Mouse (Mus musculus): ENCODE results near the gene Nf2.
"Not testable (repeated sequence)": the region's sequence is repeated elsewhere in the genome, so short reads cannot be mapped to it uniquely, and the experiment has no call there.

Gene Nf2

GRCm38 (mm10) chr11:4837342-4837741, 12.0 kb downstream of the Nf2 start:
- DNase-seq (ENCODE audit: low spot score) = no peak

GRCm38 (mm10) chr11:4836755-4837154, 12.6 kb downstream of the Nf2 start:
- DNase-seq (ENCODE audit: low spot score) = peak; percentile 81

- no peak for DNase-seq (ENCODE audit: low spot score)
Observed at GRCm38 (mm10) chr11:4835436-4835835, 13.9 kb downstream of the Nf2 start.

GRCm38 (mm10) chr11:4833295-4833939, 15.9 kb downstream of the Nf2 start:
- DNase-seq (ENCODE audit: low spot score) = no peak

- DNase-seq (ENCODE audit: low spot score) = no peak
Observed at GRCm38 (mm10) chr11:4831066-4831465, 18.3 kb downstream of the Nf2 start.

DNA sequence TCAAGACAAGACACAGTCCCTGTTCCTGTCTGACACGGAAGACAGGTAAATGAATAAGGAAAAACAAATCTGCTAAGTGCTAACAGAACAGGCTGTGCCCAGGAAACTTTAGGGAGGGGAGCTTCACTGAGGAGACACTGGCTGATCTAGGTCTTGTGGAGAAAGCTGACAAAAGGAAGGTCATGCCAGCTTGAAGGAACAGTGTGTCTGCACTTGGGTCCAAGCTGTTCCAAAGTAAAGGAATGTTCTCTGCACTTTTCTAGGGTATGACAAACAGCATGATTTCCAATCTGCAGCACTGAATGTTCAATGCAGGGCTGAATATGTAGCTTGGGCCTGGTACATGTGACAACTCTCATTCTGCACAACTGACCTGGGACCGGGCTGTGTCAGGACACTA, 21.4 kb downstream of the Nf2 start:
- no peak for DNase-seq (ENCODE audit: low spot score)

- DNase-seq (ENCODE audit: low spot score) = no peak
Observed at GRCm38 (mm10) chr11:4827340-4827739, 22.0 kb downstream of the Nf2 start.

GRCm38 (mm10) chr11:4826152-4826778, 23.1 kb downstream of the Nf2 start:
- no peak for DNase-seq (ENCODE audit: low spot score)

DNA sequence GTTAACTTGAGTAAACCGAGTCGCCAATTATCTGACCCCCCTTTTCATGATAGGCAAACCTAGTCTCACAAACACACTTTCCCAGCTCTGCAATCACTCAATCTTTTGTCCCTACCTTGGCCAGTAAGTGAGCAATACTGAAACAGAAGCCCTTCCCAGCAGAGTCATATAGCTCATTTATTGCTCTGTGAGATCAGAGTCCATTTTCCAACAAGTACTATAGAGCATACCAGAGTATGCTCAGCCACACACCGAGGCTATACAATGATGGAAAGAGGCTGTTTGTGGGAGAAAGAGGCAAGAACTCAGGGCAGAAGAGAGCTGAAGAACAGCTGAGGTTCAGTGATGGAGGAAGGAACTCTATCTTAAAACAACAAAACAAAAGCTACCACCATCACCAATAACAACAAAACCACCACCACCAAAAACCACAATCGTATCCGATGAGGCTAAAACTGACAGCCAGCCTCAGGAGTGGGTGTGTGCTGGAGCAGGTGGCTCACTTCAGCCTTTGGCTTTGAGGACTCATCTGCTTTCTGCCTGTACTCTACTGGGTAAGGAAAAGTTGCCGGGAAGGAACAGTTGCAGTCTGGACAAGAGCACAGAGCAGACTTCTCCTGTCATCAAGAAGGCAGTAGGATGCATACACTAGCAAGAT, 25.6 kb downstream of the Nf2 start:
- DNase-seq (ENCODE audit: low spot score) = no peak

DNA sequence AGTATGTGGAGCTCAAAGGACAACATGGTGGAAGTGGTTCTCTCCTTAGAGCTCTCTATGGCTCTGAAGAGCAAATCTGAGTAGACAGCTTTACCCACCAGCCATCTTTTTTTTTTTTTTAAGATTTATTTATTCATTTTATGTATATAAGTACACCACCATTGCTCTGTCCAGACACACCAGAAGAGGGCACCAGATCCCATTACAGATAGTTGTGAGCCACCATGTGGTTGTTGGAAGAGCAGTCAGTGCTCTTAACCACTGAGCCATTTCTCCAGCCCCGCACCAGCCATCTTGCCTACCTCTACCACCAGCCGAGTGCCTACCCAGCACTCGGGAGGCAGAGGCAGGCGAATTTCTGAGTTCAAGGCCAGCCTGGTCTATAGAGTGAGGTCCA, 26.9 kb downstream of the Nf2 start:
- DNase-seq (ENCODE audit: low spot score) = peak; percentile 28

DNA sequence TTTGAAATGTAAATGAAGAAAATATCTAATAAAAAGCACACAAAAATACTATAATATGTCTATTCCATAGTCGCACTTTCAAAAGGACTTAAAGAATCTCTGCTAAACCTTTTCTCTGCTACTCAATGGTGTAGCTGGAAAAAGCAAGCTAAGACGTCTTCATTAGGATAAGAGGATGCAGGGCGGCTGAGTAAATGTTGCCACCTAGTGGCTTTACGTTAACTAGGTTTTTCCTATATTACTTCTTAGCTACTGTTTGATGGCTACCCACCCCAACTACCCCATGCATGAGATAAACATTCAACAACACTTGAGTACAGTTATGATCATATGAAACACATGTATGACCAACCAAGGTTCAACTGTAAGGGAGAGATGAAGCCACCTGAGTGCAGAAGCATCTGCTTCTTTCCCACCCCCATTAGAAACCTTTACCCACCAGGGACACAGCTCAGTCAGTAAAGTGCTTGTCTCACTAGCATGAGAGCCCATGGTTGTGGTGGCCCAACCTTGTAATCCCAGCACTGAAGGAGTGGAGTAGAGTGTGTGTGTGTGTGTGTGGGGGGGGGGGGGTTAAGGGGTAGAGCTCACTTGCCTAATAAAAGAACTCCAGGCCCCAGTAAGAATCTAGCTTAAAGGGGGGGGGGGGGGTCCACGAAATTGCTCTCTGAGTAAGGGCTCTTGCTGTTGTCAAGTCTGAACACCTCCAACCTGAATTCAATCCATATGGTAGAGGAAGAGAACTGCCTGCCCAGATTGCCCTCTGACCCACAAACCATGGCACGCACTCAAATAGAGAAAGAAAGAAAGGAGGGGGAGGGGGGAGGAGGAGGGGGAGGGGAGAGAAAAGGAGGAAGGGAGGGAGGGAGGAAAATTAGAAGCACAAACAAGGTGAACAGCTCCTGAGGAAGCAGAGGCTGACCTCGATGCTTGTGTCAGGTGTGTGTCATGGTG, 27.6 kb downstream of the Nf2 start:
- peak; percentile 53 for DNase-seq (ENCODE audit: low spot score)

DNA sequence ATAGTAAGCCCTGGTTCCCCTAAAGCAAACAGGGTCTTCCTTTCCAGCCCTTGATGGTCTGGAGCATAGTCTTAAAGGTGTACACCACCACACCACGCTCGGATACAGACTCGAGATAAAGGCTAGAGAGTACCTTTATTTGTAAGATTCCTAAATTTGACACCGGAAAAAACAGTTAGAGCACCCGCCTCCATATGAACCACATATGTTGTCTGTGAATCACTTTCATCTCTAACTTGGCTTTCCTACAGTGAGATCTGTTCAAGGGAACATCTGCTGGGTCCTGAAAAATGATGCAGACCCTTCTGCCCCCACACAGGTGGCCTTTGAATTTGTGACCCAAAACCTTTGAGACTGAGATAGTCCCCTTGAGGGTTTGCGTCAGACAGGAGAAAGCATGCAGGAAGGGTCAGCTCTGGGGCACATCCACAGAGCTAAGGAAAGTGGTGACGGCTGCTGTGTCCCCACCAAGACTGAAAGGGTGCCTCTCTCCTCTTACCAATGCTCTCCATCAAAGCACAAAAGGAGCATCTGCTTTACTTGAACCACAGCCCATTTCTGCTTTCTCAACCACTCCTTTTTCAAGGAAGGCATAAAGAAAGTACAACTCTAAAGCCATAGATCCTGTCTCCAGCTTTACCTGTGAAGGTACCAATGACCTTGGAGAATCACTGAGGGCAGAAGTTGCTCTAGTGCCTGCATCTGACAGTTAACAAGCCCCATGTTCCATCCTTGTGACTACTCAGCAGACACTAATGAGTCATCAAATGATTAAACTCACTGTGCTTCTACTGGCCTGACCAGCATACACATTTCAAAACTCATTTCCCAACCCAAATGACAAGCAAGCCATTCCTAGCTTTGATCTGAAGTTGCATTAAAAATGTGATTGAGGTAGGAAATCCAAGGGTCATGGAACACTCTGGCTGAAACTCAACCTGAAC, 34.6 kb downstream of the Nf2 start:
- no peak for DNase-seq (ENCODE audit: low spot score)

GRCm38 (mm10) chr11:4808311-4808710, 41.0 kb downstream of the Nf2 start:
- no peak for DNase-seq (ENCODE audit: low spot score)

DNA sequence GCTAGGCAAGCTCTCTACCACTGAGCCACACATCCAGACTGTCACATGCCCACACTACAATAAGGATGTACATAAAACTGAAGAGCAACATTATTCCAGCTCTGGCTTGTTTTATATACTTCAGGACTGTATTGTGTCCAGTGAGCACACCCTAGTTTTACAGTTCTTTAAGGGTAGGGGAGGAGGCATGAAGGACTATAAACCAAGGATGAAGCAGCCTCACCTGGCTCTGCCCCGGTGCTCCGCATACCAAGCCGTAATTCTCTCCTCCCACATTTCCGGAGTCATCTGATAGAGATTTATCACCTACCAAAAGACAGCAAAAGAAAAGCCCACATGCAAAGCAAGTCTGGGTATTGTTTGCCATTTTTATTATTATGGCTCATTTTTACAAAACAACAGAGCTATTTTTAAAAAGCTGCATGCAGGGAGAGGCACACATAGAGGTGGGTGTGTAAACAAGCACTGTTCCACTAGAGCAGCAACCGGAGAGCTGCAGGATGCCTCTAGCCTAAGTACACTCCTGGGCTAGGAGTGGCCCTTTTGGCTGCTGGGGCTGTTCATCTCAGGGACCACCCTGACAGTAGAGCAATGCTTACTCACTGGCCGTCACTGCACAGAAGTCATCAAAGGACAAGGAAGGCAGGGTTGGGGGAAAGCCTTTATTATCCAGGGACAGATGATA, 43.2 kb downstream of the Nf2 start:
- no peak for DNase-seq (ENCODE audit: low spot score)

- DNase-seq (ENCODE audit: low spot score) = no peak
Observed at GRCm38 (mm10) chr11:4804921-4805562, 44.3 kb downstream of the Nf2 start.

DNA sequence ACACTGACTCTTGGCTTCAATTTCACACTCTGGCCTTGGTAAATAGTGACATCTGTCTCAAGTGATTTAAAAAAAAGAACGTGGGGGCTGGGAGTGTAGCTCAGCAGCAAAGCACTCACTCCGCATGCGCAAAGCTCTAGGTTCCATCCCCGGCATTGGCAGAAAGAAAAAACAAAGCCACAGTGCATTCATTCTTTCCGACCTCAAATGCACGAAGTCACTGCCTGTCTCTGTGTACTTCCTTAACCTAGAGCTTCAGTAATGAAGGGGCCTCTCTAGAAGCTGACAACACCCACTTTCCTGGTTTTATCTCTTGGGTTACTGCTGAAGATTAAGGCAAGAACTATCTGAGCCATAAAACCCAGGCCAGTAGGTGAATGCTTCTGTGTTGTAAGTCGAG, 45.4 kb downstream of the Nf2 start:
- DNase-seq (ENCODE audit: low spot score) = no peak

DNA sequence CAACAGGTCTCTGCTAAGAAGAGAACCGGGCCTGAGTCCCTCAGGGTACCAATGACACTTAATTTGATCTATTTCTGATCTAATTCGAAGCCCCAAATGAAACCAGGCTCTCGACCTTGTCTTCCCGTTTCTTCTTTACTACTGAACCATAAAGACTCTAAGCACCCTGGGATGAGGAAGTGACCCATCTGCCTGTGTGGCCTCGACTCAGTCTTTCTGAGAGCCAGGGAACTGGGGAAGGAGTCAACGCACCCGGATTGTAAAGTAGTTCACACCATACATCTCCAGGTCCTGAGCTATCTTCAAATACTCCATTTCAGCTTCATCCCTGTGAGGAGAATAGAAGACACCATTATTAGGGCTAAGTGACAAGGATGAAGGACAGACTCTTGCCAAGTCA, 45.9 kb downstream of the Nf2 start:
- no peak for DNase-seq (ENCODE audit: low spot score)

GRCm38 (mm10) chr11:4803008-4803407, 46.3 kb downstream of the Nf2 start:
- no peak for DNase-seq (ENCODE audit: low spot score)

GRCm38 (mm10) chr11:4802401-4802800, 46.9 kb downstream of the Nf2 start:
- DNase-seq (ENCODE audit: low spot score) = not testable (repeated sequence)

DNA sequence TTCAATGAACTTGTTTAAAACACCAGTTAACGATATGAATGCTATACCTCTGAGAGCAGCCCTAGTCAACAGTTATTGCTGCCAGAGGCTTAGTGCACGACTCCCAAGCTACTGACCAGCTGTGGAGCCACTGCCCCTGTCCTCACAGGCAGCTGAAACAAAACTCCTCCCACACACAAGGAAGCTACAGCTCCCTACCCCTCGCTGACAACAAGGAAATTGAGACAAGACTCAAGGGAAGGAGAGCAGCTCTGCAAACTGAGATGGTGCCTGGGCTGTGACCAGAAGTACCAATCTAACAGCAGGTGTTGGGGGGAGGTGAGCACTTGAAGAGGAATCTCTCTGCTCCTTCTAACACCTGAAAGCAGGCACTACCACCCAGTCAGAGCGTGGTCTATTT, 48.7 kb downstream of the Nf2 start:
- DNase-seq (ENCODE audit: low spot score) = no peak
